Mouse (Mus musculus): ENCODE measurements around the gene Tgif1. TPM values are rescaled to one million over a fixed set of nuclear protein-coding genes. Genes with fewer than 3 reads are reported as not detected.

The Tgif1 gene
- polyA plus RNA-seq, 1 experiment: 19.2 TPM

DNA sequence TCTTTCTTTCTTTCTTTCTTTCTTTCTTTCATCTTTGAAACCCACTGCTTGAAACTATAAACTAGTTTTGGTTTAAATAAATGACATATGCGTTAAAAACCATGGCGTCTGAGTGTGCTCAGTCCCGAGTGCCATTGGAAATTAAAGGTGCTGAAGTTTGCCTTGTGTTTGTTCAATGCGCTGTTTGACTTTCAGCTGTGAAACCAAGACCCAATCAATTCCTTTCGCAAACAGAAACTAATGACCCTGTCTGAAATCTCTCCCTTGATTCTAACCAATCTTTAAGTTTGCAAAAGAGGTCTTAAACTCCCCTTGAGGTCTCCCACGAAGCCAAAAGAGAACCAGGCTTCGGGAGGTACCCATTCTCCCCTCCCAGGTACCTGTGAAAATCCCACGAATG is 30.3 kb downstream of the Tgif1 start:
- TF ChIP-seq POLR2A (IDR thresholded peaks at IDR 0.05; ENCODE audit: borderline replicate concordance, extremely low read depth, insufficient read depth, insufficient read length, poor library complexity, severe bottlenecking) (no peak), CTCF (IDR thresholded peaks at IDR 0.05; ENCODE audit: borderline replicate concordance, extremely low read depth, insufficient read depth, insufficient read length) (no peak)
- no peak for DNase-seq (ENCODE audit: low read depth)

DNA sequence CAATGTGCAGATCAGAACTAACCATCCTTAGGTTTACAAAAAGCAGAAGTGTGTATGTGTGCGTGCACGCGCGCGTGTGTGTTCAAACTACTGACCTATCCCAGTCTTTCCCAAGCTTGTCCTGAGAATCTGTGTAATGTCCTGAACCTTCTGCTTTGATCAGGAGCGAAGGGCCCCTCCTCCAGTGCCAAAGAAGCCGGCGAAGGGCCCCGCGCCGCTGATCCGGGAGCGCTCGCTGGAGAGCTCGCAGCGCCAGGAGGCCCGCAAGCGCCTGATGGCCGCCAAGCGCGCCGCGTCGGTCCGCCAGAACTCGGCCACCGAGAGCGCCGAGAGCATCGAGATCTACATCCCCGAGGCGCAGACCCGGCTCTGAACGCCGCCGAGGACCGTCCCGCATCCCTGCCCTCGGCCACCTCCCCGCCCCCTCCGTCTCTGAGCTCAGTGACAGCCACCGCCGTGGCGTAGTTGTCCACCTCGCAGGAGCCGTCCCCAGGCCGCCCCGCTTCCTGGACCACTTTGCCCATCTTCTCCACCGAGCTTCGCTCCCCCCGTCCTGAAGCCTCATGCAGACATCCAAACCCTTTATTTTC is 35.4 kb downstream of the Tgif1 start:
- TF ChIP-seq CTCF (IDR thresholded peaks at IDR 0.05; ENCODE audit: borderline replicate concordance, extremely low read depth, insufficient read depth, insufficient read length): no peak

DNA sequence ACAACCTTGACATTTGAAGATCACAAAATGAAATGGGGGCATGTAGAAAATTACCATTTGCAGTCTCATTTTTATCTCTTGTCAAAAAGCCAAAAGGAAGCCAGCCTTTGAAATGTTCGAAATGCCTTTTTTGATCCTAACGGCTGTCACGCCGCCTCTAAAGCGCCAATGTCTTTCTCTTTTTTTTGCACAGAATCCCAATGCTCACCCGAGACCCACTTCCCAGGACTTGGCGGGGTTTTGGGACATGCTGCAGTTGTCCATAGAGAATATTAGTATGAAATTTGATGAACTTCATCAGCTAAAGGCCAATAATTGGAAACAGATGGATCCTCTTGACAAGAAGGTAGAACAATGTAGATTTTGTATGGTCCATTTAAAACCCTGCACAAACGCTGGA is 38.3 kb downstream of the Tgif1 start:
- no peak for DNase-seq (ENCODE audit: low read depth)
- TF ChIP-seq POLR2A (IDR thresholded peaks at IDR 0.05; ENCODE audit: borderline replicate concordance, extremely low read depth, insufficient read depth, insufficient read length, poor library complexity, severe bottlenecking) (no peak), CTCF (IDR thresholded peaks at IDR 0.05; ENCODE audit: borderline replicate concordance, extremely low read depth, insufficient read depth, insufficient read length) (no peak)

More for the DNA sequence above, 35.4 kb downstream of the Tgif1 start:
- peak; percentile 72 for DNase-seq (ENCODE audit: low read depth)

DNA sequence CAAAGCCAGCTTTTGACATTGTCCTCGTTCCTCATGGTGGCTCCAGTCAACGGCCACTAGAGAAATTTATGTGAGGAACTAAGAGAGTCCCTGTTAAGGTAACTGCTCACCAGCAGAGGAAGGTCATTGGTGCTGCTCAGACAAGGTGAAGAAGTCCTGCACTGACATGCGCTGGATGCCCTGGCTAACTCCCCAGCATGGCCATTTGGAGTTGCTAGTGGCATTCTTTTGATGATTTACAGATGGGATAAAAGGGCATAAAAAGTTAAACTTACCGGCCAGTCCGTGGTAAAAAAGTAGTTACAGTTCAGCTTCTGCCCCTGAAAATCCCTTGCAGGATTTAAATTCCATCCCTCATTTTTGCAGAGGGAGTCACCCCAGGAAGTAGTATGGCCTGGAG is 42.6 kb downstream of the Tgif1 start:
- no peak for DNase-seq (ENCODE audit: low read depth)
- TF ChIP-seq CTCF (IDR thresholded peaks at IDR 0.05; ENCODE audit: borderline replicate concordance, extremely low read depth, insufficient read depth, insufficient read length) (no peak), POLR2A (IDR thresholded peaks at IDR 0.05; ENCODE audit: borderline replicate concordance, extremely low read depth, insufficient read depth, insufficient read length, poor library complexity, severe bottlenecking) (no peak)

DNA sequence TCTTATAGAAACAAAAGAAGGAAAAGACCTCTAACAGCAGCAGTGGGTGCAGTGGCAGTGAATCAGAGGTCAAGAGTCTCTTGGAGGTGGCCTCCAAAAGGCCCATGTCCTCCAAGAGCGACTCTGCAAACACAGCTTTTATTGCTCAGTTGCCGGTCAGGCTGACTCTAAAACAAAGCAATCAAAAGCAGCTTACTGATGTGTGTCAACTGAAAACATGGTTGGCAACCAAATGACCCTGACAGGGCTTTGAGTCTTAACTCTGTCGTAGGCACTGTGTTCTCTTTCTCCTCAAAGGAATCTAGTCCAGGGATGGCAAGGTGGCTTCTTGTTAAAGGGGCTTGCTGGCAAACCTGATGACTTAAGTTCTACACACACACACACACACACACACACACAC is 43.6 kb downstream of the Tgif1 start:
- DNase-seq (ENCODE audit: low read depth): no peak

DNA sequence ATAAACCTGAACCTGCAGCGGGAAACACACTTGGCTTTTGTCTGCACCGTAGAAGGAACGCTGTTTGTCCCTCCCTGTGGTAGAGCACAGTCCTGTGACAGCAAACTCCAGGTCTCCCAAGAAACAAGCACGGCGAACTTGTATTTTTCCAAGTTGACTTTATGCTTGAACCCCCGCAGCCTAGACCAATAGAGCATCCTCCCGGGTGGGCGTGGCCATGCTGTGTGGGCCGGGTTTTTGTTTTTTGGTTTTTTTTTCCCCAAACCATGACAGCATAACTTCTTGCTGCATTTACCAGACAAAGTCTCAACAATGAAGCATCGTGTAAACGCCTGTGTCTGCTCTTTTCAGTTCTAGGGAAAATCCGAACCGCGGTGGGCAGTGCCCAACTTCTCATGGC is 44.5 kb downstream of the Tgif1 start:
- DNase-seq (ENCODE audit: low read depth): no peak
- TF ChIP-seq CTCF (IDR thresholded peaks at IDR 0.05; ENCODE audit: borderline replicate concordance, extremely low read depth, insufficient read depth, insufficient read length) (no peak), POLR2A (IDR thresholded peaks at IDR 0.05; ENCODE audit: borderline replicate concordance, extremely low read depth, insufficient read depth, insufficient read length, poor library complexity, severe bottlenecking) (no peak)

More for the DNA sequence above, 43.6 kb downstream of the Tgif1 start:
- TF ChIP-seq POLR2A (IDR thresholded peaks at IDR 0.05; ENCODE audit: borderline replicate concordance, extremely low read depth, insufficient read depth, insufficient read length, poor library complexity, severe bottlenecking): no peak
- no peak for TF ChIP-seq CTCF (IDR thresholded peaks at IDR 0.05; ENCODE audit: borderline replicate concordance, extremely low read depth, insufficient read depth, insufficient read length)

GRCm38 (mm10) chr17:70807885-70808284 is 45.5 kb downstream of the Tgif1 start:
- DNase-seq (ENCODE audit: low read depth): no peak
- no peak for TF ChIP-seq CTCF (IDR thresholded peaks at IDR 0.05; ENCODE audit: borderline replicate concordance, extremely low read depth, insufficient read depth, insufficient read length)
- TF ChIP-seq POLR2A (IDR thresholded peaks at IDR 0.05; ENCODE audit: borderline replicate concordance, extremely low read depth, insufficient read depth, insufficient read length, poor library complexity, severe bottlenecking): no peak

DNA sequence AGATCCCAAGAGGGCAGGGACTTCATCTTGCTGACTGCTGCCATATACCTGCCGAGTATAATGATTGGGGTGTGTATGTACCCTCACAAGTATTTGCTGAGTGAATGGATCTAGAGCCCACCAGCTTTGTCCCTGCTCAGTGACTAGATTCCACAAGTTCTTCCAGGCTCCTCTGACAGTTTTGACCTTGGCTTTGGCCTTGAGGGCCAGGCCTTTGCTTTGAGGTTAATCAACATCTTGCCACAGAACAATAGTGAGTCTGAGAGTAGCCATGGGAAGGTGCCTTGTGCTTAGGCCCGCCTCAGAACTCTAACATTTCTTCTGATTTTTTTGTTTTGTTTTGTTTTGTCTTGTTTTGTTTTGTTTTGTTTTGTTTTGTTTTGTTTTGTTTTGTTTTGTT is 46.7 kb downstream of the Tgif1 start:
- TF ChIP-seq CTCF (IDR thresholded peaks at IDR 0.05; ENCODE audit: borderline replicate concordance, extremely low read depth, insufficient read depth, insufficient read length): no peak
- no peak for DNase-seq (ENCODE audit: low read depth)

DNA sequence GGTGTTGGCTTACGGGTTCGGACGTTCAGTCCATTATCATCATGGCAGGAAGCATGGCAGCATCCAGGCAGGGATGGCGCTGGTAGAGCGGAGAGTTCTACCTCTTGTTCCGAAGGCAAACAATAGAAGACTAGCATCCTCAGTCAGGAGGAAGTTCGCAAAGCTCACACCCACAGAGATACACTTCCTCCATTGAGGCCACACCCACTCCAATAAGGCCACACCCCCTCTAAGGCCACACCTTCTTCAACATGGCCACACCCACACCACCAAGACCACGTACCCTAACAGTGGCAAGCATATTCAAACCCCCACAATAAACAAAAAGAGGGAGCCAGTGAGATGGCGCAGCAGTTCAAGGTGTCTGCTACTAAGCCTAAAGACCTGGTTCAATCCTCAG is 47.5 kb downstream of the Tgif1 start:
- no peak for DNase-seq (ENCODE audit: low read depth)
- TF ChIP-seq POLR2A (IDR thresholded peaks at IDR 0.05; ENCODE audit: borderline replicate concordance, extremely low read depth, insufficient read depth, insufficient read length, poor library complexity, severe bottlenecking) (no peak), CTCF (IDR thresholded peaks at IDR 0.05; ENCODE audit: borderline replicate concordance, extremely low read depth, insufficient read depth, insufficient read length) (no peak)

DNA sequence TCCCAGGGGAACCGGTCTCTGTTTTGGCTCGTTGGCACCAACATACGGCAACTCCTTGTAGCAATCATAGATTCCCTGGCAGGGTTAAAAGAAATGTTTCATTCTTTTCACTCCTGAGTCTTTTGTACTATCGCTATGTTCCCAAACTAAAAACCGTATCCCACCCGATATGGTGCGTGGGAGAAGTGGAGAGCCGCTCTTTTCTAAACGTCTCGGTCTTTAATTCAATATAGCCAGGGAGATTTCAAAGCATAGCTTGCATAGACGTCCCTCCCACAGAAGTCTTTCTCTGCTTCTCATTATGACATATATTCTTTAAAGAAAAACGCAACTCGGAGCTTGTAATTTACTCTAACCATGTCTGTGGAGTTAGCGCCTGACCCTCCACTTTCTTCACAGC is 51.3 kb downstream of the Tgif1 start:
- TF ChIP-seq CTCF (IDR thresholded peaks at IDR 0.05; ENCODE audit: borderline replicate concordance, extremely low read depth, insufficient read depth, insufficient read length) (no peak), POLR2A (IDR thresholded peaks at IDR 0.05; ENCODE audit: borderline replicate concordance, extremely low read depth, insufficient read depth, insufficient read length, poor library complexity, severe bottlenecking) (no peak)
- DNase-seq (ENCODE audit: low read depth): no peak

DNA sequence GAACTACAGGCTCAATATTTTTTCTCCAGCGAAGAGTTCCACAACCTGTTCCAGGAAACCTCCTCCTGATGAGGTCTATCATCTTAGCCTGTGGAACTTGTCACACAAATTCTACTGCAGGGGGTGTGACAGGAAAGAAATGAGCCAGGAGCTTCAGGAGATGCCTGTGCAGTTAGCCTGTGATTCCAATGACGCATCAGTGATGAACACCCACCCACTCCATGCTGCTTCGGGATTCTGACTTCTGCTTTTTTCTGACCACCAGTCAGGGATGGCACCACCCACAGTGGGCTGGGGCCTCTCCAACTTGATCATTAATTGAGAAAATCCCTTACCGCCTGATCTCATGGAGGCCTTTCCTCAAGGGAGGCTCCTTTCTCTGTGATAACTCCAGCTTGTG is 54.1 kb downstream of the Tgif1 start:
- DNase-seq (ENCODE audit: low read depth): no peak
- no peak for TF ChIP-seq POLR2A (IDR thresholded peaks at IDR 0.05; ENCODE audit: borderline replicate concordance, extremely low read depth, insufficient read depth, insufficient read length, poor library complexity, severe bottlenecking)
- no peak for TF ChIP-seq CTCF (IDR thresholded peaks at IDR 0.05; ENCODE audit: borderline replicate concordance, extremely low read depth, insufficient read depth, insufficient read length)

DNA sequence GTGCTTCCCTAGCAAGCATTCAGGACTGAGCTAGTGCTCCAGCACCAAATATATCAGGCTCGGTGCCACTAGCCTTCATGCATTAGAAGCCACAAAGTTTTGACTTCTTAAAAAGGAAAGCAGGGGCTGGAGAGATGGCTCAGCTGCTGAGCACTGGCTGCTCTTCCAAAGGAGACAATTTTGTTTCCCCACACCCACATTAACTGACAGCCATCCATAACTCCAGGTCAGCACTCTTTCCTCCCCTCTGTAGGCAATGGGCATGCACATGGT is 55.6 kb downstream of the Tgif1 start:
- no peak for TF ChIP-seq POLR2A (IDR thresholded peaks at IDR 0.05; ENCODE audit: borderline replicate concordance, extremely low read depth, insufficient read depth, insufficient read length, poor library complexity, severe bottlenecking)
- no peak for TF ChIP-seq CTCF (IDR thresholded peaks at IDR 0.05; ENCODE audit: borderline replicate concordance, extremely low read depth, insufficient read depth, insufficient read length)
- no peak for DNase-seq (ENCODE audit: low read depth)

Data from brain, embryonic 14.5 days (tissue).